17 mouse cellular contexts compared by ENCODE assay signal in the genomic region with DNA sequence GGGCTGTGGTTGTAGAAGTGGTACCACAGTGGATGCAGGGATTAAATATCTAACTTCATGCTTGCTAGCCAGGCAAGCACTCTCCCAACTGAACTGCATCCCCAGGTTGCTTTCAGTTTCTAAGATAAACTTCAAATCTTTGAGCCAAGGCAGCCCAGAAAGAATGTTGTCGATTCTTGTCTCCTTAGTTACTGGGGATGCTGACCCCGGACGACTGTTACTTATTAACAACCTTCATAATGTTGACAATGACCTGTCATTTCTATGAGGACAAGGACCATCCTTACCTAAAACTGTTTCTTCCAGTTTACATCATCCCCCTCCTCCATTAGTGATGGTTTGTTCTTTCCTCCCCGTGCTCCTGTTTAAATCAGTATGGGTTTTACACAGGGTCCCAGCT.
DNase-seq lines count a peak whose midpoint lies in the region; ATAC-seq lines count a peak whose summit lies in the region.
"Had no signal": no experiment of that assay in that cellular context is flagged by ENCODE, and none has a peak within 500 bp of the region (broad histone marks: within the 10 kb centered on the region; RNA-seq: fewer than 3 reads in every experiment).

No protein-coding gene starts in this region.

- peaks cover 46% of the 10 kb centered on the region for H3K4me1 ChIP-seq in hindbrain, embryonic 10.5 days (replicated peaks)
- peaks cover 15% of the 10 kb centered on the region for H3K4me1 ChIP-seq in hindbrain, embryonic 12.5 days
- peaks cover 59% of the 10 kb centered on the region for H3K4me1 ChIP-seq in midbrain, embryonic 10.5 days
- H3K4me1 ChIP-seq in midbrain, embryonic 16.5 days (ENCODE audit: control insufficient read depth, insufficient read depth, low read length): peaks cover 6% of the 10 kb centered on the region
- no peaks in the 10 kb centered on the region for H3K4me1 ChIP-seq in embryonic facial prominence, embryonic 11.5 days (ENCODE audit: control insufficient read depth, insufficient read depth, low read length)
- H3K4me1 ChIP-seq in intestine, embryonic 16.5 days (ENCODE audit: control insufficient read depth, insufficient read depth, low read length): peaks cover 37% of the 10 kb centered on the region

- no peaks in the 10 kb centered on the region for H3K36me3 ChIP-seq in hindbrain, embryonic 10.5 days
- no peaks in the 10 kb centered on the region for H3K36me3 ChIP-seq in hindbrain, embryonic 12.5 days
- no peaks in the 10 kb centered on the region for H3K36me3 ChIP-seq in midbrain, embryonic 10.5 days
- no peaks in the 10 kb centered on the region for H3K36me3 ChIP-seq in midbrain, embryonic 16.5 days (ENCODE audit: control insufficient read depth, insufficient read depth, low read length)
- H3K36me3 ChIP-seq in embryonic facial prominence, embryonic 11.5 days (replicated peaks; ENCODE audit: control insufficient read depth, insufficient read depth, low read depth, low read length): no peaks in the 10 kb centered on the region
- no peaks in the 10 kb centered on the region for H3K36me3 ChIP-seq in intestine, embryonic 16.5 days (ENCODE audit: control insufficient read depth, insufficient read depth, low read length)
- H3K36me3 ChIP-seq: lung, embryonic 15.5 days; stomach, embryonic 15.5 days had no signal

- WGBS in hindbrain, embryonic 10.5 days: 32% methylated on average over 4 of the region's 4 CpGs
- WGBS in hindbrain, embryonic 12.5 days: 23% methylated on average over 4 of the region's 4 CpGs
- 20% methylated on average over 4 of the region's 4 CpGs for WGBS in midbrain, embryonic 10.5 days
- 22% methylated on average over 4 of the region's 4 CpGs for WGBS in midbrain, embryonic 16.5 days
- 19% methylated on average over 4 of the region's 4 CpGs for WGBS in embryonic facial prominence, embryonic 11.5 days
- 13% methylated on average over 4 of the region's 4 CpGs for WGBS in intestine, embryonic 16.5 days

- H3K9ac ChIP-seq in hindbrain, embryonic 12.5 days: no peak overlapping the region
- no peak overlapping the region for H3K9ac ChIP-seq in midbrain, embryonic 16.5 days (ENCODE audit: low read depth, low read length)
- no peak overlapping the region for H3K9ac ChIP-seq in embryonic facial prominence, embryonic 11.5 days (replicated peaks; ENCODE audit: low read length)
- no peak overlapping the region for H3K9ac ChIP-seq in intestine, embryonic 16.5 days (ENCODE audit: low read depth, low read length)
- H3K9ac ChIP-seq: lung, embryonic 15.5 days; stomach, embryonic 15.5 days had no signal

- no peak for ATAC-seq in hindbrain, embryonic 12.5 days (ENCODE audit: low FRiP score)
- no peak for ATAC-seq in midbrain, embryonic 16.5 days
- no peak for ATAC-seq in embryonic facial prominence, embryonic 11.5 days (replicated peaks; ENCODE audit: insufficient number of reproducible peaks, low FRiP score, low TSS enrichment, low read depth)
- ATAC-seq in intestine, embryonic 16.5 days: no peak

- DNase-seq in hindbrain, embryonic 10.5 days (ENCODE audit: low spot score): no peak
- no peak for DNase-seq in midbrain, embryonic 10.5 days (ENCODE audit: low spot score)
- DNase-seq in embryonic facial prominence, embryonic 11.5 days (ENCODE audit: low spot score): no peak
- no peak for DNase-seq in adrenal gland, adult 18-20 months (ENCODE audit: low spot score in 2 of 2)
- DNase-seq in frontal cortex, postnatal 25 days (ENCODE audit: low spot score in 2 of 2): no peak
- DNase-seq: adrenal gland, postnatal 14 days; B cell, adult 2 months; cerebellum, adult 18-20 months; cerebellum, postnatal 36 days; liver; retina, postnatal 1 day had no signal

- H3K27ac ChIP-seq in hindbrain, embryonic 10.5 days: peak overlapping the region; percentile 66
- H3K27ac ChIP-seq in hindbrain, embryonic 12.5 days: no peak overlapping the region
- peak overlapping the region; percentile 78 for H3K27ac ChIP-seq in midbrain, embryonic 10.5 days (replicated peaks)
- H3K27ac ChIP-seq in midbrain, embryonic 16.5 days (ENCODE audit: low read length): no peak overlapping the region
- peak overlapping the region; percentile 1; the same call in 1 of the 2 replicates for H3K27ac ChIP-seq in embryonic facial prominence, embryonic 11.5 days (replicated peaks; ENCODE audit: low read depth, low read length)
- peak overlapping the region; percentile 64 for H3K27ac ChIP-seq in intestine, embryonic 16.5 days (ENCODE audit: low read length)
- H3K27ac ChIP-seq: lung, embryonic 15.5 days; stomach, embryonic 15.5 days had no signal

- H3K4me2 ChIP-seq in hindbrain, embryonic 12.5 days (replicated peaks): no peak overlapping the region
- H3K4me2 ChIP-seq in midbrain, embryonic 16.5 days (ENCODE audit: low read length): no peak overlapping the region
- no peak overlapping the region for H3K4me2 ChIP-seq in embryonic facial prominence, embryonic 11.5 days (ENCODE audit: low read depth, low read length)
- H3K4me2 ChIP-seq in intestine, embryonic 16.5 days (ENCODE audit: low read depth, low read length): no peak overlapping the region
- H3K4me2 ChIP-seq: lung, embryonic 15.5 days; stomach, embryonic 15.5 days had no signal

- no peaks in the 10 kb centered on the region for H3K9me3 ChIP-seq in hindbrain, embryonic 10.5 days
- H3K9me3 ChIP-seq in hindbrain, embryonic 12.5 days (replicated peaks): no peaks in the 10 kb centered on the region
- no peaks in the 10 kb centered on the region for H3K9me3 ChIP-seq in midbrain, embryonic 10.5 days (replicated peaks)
- no peaks in the 10 kb centered on the region for H3K9me3 ChIP-seq in midbrain, embryonic 16.5 days (replicated peaks; ENCODE audit: control insufficient read depth, low read length, poor library complexity, severe bottlenecking)
- H3K9me3 ChIP-seq in embryonic facial prominence, embryonic 11.5 days (replicated peaks; ENCODE audit: control insufficient read depth, low read length): no peaks in the 10 kb centered on the region
- no peaks in the 10 kb centered on the region for H3K9me3 ChIP-seq in intestine, embryonic 16.5 days (ENCODE audit: control insufficient read depth, low read length)
- H3K9me3 ChIP-seq: lung, embryonic 15.5 days; stomach, embryonic 15.5 days had no signal

- H3K4me3 ChIP-seq in hindbrain, embryonic 10.5 days: no peak overlapping the region
- H3K4me3 ChIP-seq in hindbrain, embryonic 12.5 days: no peak overlapping the region
- H3K4me3 ChIP-seq in midbrain, embryonic 10.5 days: no peak overlapping the region
- no peak overlapping the region for H3K4me3 ChIP-seq in midbrain, embryonic 16.5 days (ENCODE audit: low read depth, low read length)
- H3K4me3 ChIP-seq in embryonic facial prominence, embryonic 11.5 days (ENCODE audit: low read depth, low read length): no peak overlapping the region
- H3K4me3 ChIP-seq in intestine, embryonic 16.5 days (ENCODE audit: low read length): no peak overlapping the region
- H3K4me3 ChIP-seq: erythroblast, embryonic 14.5 days; lung, embryonic 15.5 days; stomach, embryonic 15.5 days had no signal

- no peaks in the 10 kb centered on the region for H3K27me3 ChIP-seq in hindbrain, embryonic 10.5 days (ENCODE audit: insufficient read depth, poor library complexity, severe bottlenecking)
- no peaks in the 10 kb centered on the region for H3K27me3 ChIP-seq in hindbrain, embryonic 12.5 days
- H3K27me3 ChIP-seq in midbrain, embryonic 10.5 days (ENCODE audit: low read depth, poor library complexity, severe bottlenecking): no peaks in the 10 kb centered on the region
- no peaks in the 10 kb centered on the region for H3K27me3 ChIP-seq in midbrain, embryonic 16.5 days (ENCODE audit: control insufficient read depth, insufficient read depth, low read depth, low read length)
- H3K27me3 ChIP-seq in embryonic facial prominence, embryonic 11.5 days (ENCODE audit: control insufficient read depth, insufficient read depth, low read length): no peaks in the 10 kb centered on the region
- no peaks in the 10 kb centered on the region for H3K27me3 ChIP-seq in intestine, embryonic 16.5 days (replicated peaks; ENCODE audit: control insufficient read depth, insufficient read depth, low read length)
- H3K27me3 ChIP-seq: lung, embryonic 15.5 days; stomach, embryonic 15.5 days had no signal

Comparison
In these comparisons a context has a peak if more than half of its experiments do, and no peak if none do; other contexts are left out.
1. H3K27ac ChIP-seq: peak in hindbrain, embryonic 10.5 days (single experiment), midbrain, embryonic 10.5 days (single experiment), embryonic facial prominence, embryonic 11.5 days (single experiment) and intestine, embryonic 16.5 days (single experiment); none in hindbrain, embryonic 12.5 days (single experiment) and midbrain, embryonic 16.5 days (single experiment).